Mouse (Mus musculus) lung, postnatal 0 days (tissue): ENCODE measurements at regions not wholly inside any gene's neighbourhood (a gene's known extent, or its start where the extent isn't known, plus 50 kb on each side); places are given as distances from the start of the nearest gene placed in this dataset.

Experiments
- CTCF ChIP-seq: IDR thresholded peaks from 2 replicates; pipeline ENCODE4 v1.5.1; 2016; ENCODE audit warnings: antibody characterized with exemption, mild to moderate bottlenecking
- EP300 ChIP-seq: IDR thresholded peaks from 2 replicates; pipeline ENCODE4 v1.6.1; 2016; ENCODE audit warnings: antibody characterized with exemption, mild to moderate bottlenecking, control low read depth

DNA sequence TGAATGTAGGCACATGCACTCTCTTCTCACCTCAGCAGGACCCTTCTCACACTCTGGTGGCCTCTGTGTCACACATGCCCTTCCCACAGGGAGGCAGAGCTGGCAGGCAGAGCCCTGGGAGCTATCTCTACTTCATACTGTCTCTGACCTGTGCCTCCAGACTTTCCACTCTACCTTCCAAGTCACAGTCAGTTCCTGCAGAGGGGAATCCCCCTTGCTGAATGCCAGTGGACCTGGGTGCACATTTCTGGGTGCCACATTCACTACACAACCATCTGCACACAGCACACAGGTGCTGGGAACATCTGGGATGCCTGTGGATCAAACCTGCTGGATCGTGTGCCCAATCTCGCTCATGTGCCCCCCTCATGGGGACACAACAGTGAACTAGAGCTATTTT lies 138.9 kb upstream of the 1700056E22Rik start:
- TF ChIP-seq CTCF (no peak), EP300 (no peak)
